Mouse (Mus musculus) stomach, embryonic 15.5 days (tissue): ENCODE data around the gene Adora2b. TPM values are rescaled to one million over a fixed set of nuclear protein-coding genes. Genes with fewer than 3 reads are reported as not detected.

ENCODE experiments used
- ATAC-seq: fragments of 200-750 bp; cut with Nextera tagmentation; 2 replicates; pipeline ENCODE4 v1.8.0; 2017; ENCODE audit warnings: low read depth, moderate number of reproducible peaks, moderate TSS enrichment; ENCODE audit not compliant: insufficient read depth, low FRiP score
- H3K27ac ChIP-seq: fragments of 300-500 bp; sonication (generic); 2 replicates; pipeline ENCODE4 v1.5.1; 2015; ENCODE audit warnings: mild to moderate bottlenecking, inconsistent platforms
- H3K27me3 ChIP-seq: fragments of 300-500 bp; sonication (generic); replicated peaks from 2 replicates; pipeline ENCODE4 v1.6.1; 2015; ENCODE audit warnings: inconsistent platforms
- H3K36me3 ChIP-seq: fragments of 300-500 bp; sonication (generic); 2 replicates; pipeline ENCODE4 v1.6.1; 2015; ENCODE audit warnings: inconsistent platforms
- H3K4me1 ChIP-seq: fragments of 300-500 bp; sonication (generic); 2 replicates; pipeline ENCODE4 v1.6.1; 2015; ENCODE audit warnings: inconsistent platforms
- H3K4me2 ChIP-seq: fragments of 300-500 bp; sonication (generic); 2 replicates; pipeline ENCODE4 v1.6.1; 2015; ENCODE audit warnings: mild to moderate bottlenecking, inconsistent platforms
- H3K4me3 ChIP-seq: fragments of 300-500 bp; sonication (generic); replicated peaks from 2 replicates; pipeline ENCODE4 v1.5.1; 2015; ENCODE audit warnings: inconsistent platforms
- H3K9ac ChIP-seq: fragments of 300-500 bp; sonication (generic); 2 replicates; pipeline ENCODE4 v1.6.1; 2015; ENCODE audit warnings: inconsistent platforms
- H3K9me3 ChIP-seq: fragments of 300-500 bp; sonication (generic); 2 replicates; pipeline ENCODE4 v1.6.1; 2016; ENCODE audit warnings: inconsistent platforms
- WGBS: fragments of 180-500 bp; shearing (Covaris S2); methylation state at CpG from one replicate; pipeline ENCODE4 v1.1.7; 2015; 5-methylcytosine and 5-hydroxymethylcytosine counted together
- polyA plus RNA-seq: library from polyadenylated mRNA; unstranded; fragments of >200 nt; fragmentation: Nextera tagmentation; extraction: Ambion mirVana; gene quantifications from 2 replicates; pipeline ENCODE4 v1.2.1, GENCODE M21; 2015

Adora2b gene
- polyA plus RNA-seq, 1 experiment from 2014 or later, result 7.1 TPM

DNA sequence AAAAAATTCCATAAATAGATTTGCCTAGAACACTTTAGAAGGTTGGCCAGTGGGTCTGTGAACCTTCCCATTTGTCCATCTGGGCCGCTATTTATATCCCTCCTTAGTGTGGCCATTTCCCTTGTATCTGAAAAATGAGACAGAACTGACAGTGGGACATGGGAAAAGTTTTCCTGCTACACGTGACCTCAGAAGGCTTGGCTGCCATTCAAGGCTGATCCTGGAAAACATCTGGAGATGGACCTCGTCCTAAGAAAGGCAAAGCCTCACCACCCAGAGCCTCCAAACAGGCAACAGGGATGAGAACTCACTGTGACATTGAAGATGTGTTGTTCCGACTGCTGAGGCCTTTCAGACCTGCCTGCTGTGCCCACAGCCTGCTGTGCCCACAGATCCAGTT, 24.0 kb upstream of the Adora2b start:
- H3K4me2 ChIP-seq, result no peak overlapping the region
- H3K4me1 ChIP-seq, result 0 out of 2 replicates have a peak, but pooled peaks cover 13% of the 10 kb centered on the region
- WGBS, result 50% methylated on average over 4 of the region's 4 CpGs
- ATAC-seq, result no peak
- H3K4me3 ChIP-seq, result no peak overlapping the region
- H3K9ac ChIP-seq, result no peak overlapping the region
- no peaks in the 10 kb centered on the region for H3K27me3 ChIP-seq
- no peak overlapping the region for H3K27ac ChIP-seq
- no peaks in the 10 kb centered on the region for H3K36me3 ChIP-seq
- no peaks in the 10 kb centered on the region for H3K9me3 ChIP-seq

DNA sequence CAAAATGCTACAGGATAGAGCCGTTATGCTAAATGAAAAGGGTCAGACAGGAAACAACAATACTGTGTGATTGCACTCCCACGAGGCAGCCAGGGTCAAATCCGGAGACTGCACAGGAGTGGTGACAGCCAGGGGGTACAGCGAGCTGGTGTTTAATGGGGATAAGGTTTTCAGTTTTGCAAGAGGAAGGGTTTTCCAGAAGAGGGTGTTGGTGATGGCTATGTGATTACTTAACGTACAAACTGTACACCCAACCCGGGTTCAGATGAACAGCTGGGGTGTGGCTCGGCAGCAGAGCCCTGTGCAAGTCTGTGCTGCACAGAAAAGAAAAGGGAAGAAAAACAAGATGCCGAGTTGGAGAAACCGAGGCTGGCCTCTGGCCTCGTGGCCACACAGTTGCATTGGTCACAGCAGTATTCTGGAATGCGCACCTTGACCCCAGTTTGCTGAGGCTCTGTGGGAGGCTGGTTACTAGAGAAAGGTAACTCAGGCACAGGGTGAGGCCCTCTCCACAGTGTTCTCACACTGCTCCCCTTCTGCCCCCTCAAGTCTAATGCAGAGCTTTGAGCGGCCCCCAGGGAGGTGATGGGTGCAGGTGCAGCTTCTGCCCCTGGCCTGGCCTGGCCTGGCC, 8.0 kb upstream of the Adora2b start:
- WGBS, result 66% methylated on average over 12 of the region's 12 CpGs
- no peaks in the 10 kb centered on the region for H3K4me1 ChIP-seq
- H3K9me3 ChIP-seq, result no peaks in the 10 kb centered on the region
- no peaks in the 10 kb centered on the region for H3K27me3 ChIP-seq
- no peaks in the 10 kb centered on the region for H3K36me3 ChIP-seq
- H3K4me3 ChIP-seq, result no peak overlapping the region
- H3K9ac ChIP-seq, result no peak overlapping the region
- no peak for ATAC-seq
- no peak overlapping the region for H3K4me2 ChIP-seq
- H3K27ac ChIP-seq, result no peak overlapping the region

DNA sequence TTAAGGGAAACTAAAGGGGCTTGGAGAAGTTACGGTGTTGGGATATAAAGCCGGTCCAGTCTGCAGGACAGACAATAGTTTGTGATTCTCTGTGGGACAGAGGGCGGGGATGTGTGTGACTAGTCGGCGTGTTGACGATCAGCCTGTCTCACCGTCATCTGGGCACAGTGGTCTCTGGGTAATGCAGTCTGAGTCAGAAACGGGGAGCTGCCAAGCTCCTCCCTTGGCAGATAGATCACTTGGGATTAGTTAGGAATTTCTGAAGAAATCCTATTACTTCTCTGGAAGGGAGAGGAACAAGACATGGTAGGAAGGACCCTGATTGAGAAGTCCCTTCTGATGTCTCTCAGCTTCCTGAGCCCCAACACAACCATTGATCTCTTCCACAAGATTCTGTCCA, 4.9 kb upstream of the Adora2b start:
- WGBS, result 74% methylated on average over 8 of the region's 8 CpGs
- no peak overlapping the region for H3K9ac ChIP-seq
- no peak for ATAC-seq
- no peaks in the 10 kb centered on the region for H3K27me3 ChIP-seq
- no peaks in the 10 kb centered on the region for H3K36me3 ChIP-seq
- no peaks in the 10 kb centered on the region for H3K9me3 ChIP-seq
- no peak overlapping the region for H3K4me3 ChIP-seq
- H3K4me1 ChIP-seq, result 0 out of 2 replicates have a peak, but pooled peaks cover 3% of the 10 kb centered on the region
- no peak overlapping the region for H3K27ac ChIP-seq
- no peak overlapping the region for H3K4me2 ChIP-seq

DNA sequence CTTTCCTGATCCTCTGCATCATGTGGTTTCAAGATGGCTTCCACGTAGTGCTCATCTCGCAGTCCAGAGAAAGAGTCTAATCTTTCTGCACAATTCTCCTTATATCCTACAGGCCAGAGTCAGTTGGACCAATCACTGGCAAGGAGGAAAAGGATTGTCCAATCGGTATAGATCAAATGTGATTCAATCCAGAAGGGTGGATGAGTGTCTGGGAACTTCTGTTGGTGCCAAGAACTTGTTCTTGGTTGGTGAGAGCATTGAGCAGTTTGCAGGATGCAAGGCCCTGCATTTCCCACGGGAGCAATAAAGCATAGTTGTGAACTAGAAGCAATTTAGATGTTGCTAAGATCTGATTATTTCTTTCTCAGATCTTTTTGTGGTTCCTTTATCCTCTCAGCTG, 4.3 kb upstream of the Adora2b start:
- Histone ChIP-seq H3K27ac (no peak overlapping the region), H3K4me3 (no peak overlapping the region), H3K4me1 (peaks cover 8% of the 10 kb centered on the region; the same call in 1 of the 2 replicates), H3K27me3 (peaks cover under 1% of the 10 kb centered on the region; the same call in 1 of the 2 replicates), H3K9ac (no peak overlapping the region), H3K9me3 (no peaks in the 10 kb centered on the region), H3K36me3 (no peaks in the 10 kb centered on the region), H3K4me2 (no peak overlapping the region)
- ATAC-seq, result no peak
- WGBS, result 89% methylated on average over 4 of the region's 4 CpGs

DNA sequence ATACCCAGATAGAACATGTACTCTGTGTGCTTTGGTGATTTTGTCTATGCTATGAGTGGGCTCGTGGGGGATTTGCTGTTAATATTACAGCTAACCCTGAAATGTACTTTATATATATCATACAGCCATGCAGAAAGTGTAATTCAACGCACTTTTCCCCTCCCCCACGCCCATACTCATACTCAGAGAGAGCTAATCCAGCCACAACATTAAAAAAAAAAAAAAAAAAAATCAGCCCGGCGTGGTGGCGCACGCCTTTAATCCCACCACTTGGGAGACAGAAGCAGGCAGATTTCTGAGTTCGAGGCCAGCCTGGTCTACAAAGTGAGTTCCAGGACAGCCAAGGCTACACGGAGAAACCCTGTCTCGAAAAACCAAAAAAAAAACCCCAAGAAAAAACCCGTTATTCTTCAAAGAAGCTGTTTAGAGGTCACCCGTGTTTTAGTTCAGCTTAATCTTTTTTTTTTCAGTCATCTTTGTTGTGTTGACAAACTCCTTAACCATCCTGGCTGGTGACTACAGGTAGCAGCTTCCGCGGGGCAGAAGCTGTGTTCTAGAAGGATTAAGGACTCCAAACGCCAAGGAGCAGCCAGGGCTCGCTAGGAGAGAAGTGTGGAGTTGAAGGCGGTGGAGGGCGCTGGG, 904 bp upstream of the Adora2b start:
- no peak overlapping the region for H3K9ac ChIP-seq
- no peaks in the 10 kb centered on the region for H3K9me3 ChIP-seq
- peak overlapping the region; percentile 55 for H3K4me3 ChIP-seq
- no peaks in the 10 kb centered on the region for H3K36me3 ChIP-seq
- no peak for ATAC-seq
- H3K4me2 ChIP-seq, result peak overlapping the region; percentile 98
- H3K4me1 ChIP-seq, result peaks cover 19% of the 10 kb centered on the region
- WGBS, result 35% methylated on average over 18 of the region's 18 CpGs
- peaks cover 15% of the 10 kb centered on the region for H3K27me3 ChIP-seq
- H3K27ac ChIP-seq, result no peak overlapping the region

DNA sequence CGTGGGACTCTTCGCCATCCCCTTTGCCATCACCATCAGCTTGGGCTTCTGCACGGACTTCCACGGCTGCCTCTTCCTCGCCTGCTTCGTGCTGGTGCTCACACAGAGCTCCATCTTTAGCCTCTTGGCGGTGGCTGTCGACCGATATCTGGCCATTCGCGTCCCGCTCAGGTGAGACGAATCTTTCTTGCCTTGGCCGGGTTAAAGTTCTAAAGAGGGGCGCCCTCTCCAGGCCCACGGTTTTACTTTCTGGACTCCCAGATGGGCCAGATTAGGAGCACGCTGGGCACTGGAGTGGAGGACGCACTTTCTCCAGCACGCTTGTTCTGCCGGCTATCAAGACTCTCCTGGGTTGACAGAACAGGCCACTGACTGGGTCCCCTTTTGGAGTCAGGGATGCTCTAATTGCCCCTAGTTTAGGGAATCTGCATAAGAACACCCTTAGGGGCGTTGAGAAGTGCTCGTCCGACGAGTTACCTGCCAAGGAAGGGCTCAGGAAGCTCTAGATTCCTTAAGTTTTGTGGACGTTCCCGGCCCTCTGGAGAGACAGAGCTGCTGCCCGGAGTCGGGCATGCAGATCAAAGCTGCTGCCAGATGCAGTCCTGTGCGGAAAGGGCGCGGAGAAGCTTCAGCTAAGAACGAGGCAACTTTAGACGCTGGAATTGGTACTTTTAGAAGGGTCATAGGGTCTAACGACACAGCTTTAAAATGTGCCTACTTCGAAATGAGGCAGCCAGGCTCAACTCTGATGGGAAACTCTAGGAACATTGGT, 668 bp downstream of the Adora2b start:
- peaks cover 15% of the 10 kb centered on the region for H3K27me3 ChIP-seq
- H3K4me3 ChIP-seq, result peak overlapping the region; percentile 55
- peaks cover 22% of the 10 kb centered on the region for H3K4me1 ChIP-seq
- peak overlapping the region; percentile 98 for H3K4me2 ChIP-seq
- H3K27ac ChIP-seq, result no peak overlapping the region
- no peak; the same call in 1 of the 2 replicates for ATAC-seq
- WGBS, result 4% methylated on average over 35 of the region's 35 CpGs
- H3K9ac ChIP-seq, result peak overlapping the region; percentile 30; the same call in 1 of the 2 replicates
- H3K9me3 ChIP-seq, result no peaks in the 10 kb centered on the region
- no peaks in the 10 kb centered on the region for H3K36me3 ChIP-seq

DNA sequence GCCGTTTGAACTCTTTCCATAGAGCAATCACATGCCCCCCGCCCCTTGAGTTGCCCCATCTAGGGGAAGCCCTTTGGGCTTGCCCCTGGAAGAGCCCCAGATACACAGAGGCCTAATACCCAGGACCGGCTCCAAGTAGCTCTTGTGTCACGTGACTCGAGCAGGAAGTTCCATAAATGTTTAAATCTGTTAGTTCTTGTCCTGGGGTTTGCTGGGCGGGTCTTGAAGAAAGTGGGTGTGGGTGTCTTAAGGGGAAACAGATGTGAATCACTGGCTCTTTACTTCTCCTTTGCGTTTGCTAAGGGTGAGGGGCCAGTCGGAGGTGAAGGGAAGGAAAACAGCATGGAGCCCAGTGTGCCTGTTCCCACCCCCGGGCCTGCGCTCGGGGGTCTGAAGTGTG, 2.3 kb downstream of the Adora2b start:
- H3K4me3 ChIP-seq, result no peak overlapping the region

DNA sequence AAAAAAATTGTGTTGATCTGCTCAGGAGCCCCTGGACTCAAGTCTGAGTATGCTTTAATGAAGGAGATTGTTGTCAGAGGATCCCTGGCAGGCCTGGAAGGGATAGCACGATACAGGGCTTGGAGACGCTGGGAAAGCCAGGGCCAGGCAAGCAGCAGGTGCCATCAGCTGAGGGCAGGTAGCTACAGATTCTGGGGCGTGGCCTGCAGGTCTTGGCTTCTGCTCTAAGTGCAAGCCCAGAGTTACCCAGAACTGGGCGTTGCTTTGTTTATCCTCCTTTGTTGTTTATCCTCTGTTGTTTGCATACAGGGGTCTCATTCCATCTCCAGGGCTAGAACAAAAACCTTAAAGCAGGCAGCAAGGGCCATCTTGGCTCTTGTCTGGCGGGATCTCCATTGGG, 4.6 kb downstream of the Adora2b start:
- Histone ChIP-seq H3K27me3 (peaks cover 15% of the 10 kb centered on the region), H3K36me3 (no peaks in the 10 kb centered on the region), H3K9me3 (no peaks in the 10 kb centered on the region), H3K4me1 (peaks cover 19% of the 10 kb centered on the region), H3K9ac (no peak overlapping the region), H3K4me2 (no peak overlapping the region), H3K4me3 (no peak overlapping the region), H3K27ac (no peak overlapping the region)
- ATAC-seq, result no peak
- whole genome bisulfite sequencing, result 57% methylated on average over 5 of the region's 5 CpGs

More for the DNA sequence above, 2.3 kb downstream of the Adora2b start:
- Histone ChIP-seq H3K27me3 (peaks cover 15% of the 10 kb centered on the region), H3K9ac (no peak overlapping the region), H3K4me1 (peaks cover 22% of the 10 kb centered on the region), H3K36me3 (no peaks in the 10 kb centered on the region), H3K9me3 (no peaks in the 10 kb centered on the region), H3K27ac (peak overlapping the region; percentile 37; the same call in 1 of the 2 replicates), H3K4me2 (peak overlapping the region; percentile 98)
- ATAC-seq, result no peak
- WGBS, result 42% methylated on average over 11 of the region's 11 CpGs

DNA sequence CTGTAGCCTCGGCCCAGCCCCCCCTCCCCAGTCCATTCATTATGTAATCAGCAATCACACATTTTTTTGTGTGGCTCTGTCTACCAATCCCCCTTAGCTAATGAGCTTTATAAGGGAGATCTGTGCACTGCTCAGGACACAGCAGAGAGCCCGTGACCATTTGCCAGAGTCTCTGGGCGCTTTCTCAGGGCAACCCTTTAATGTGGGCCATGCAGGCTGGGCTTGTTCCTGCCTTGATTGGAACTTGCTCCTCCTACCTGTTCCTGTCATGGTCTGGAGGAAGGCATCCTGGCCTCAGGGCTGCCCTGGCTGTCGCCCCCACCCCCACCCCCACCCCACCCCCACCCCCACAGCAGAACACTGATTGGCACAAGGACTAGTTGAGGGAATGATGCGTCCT, 10.4 kb downstream of the Adora2b start:
- Histone ChIP-seq H3K9me3 (no peaks in the 10 kb centered on the region), H3K4me1 (no peaks in the 10 kb centered on the region), H3K27me3 (no peaks in the 10 kb centered on the region), H3K4me3 (no peak overlapping the region), H3K4me2 (no peak overlapping the region), H3K9ac (no peak overlapping the region), H3K27ac (no peak overlapping the region), H3K36me3 (no peaks in the 10 kb centered on the region)
- no peak for ATAC-seq
- 61% methylated on average over 5 of the region's 5 CpGs for WGBS

DNA sequence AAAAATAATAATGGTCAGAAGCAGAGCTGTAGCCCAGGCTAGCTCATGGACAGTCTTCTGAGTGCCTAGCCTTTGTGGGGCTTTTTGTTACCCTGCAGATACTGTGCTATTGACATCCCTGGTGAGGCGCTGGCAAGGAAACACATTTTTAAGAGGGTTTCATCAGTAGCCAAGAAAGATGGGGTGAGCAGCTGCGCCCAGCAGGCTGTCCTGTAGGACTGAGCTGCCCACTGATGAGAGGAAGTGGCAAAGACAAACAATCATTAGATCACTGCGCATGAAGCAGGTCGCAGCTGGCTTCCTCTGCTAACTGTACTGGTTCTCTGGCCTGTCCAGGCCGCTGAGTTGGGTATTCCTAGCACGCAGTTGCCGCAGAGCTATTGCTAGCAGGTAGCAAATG, 14.8 kb downstream of the Adora2b start:
- H3K27ac ChIP-seq, result no peak overlapping the region
- no peak for ATAC-seq
- H3K9ac ChIP-seq, result no peak overlapping the region
- no peaks in the 10 kb centered on the region for H3K36me3 ChIP-seq
- peaks cover 3% of the 10 kb centered on the region; the same call in 1 of the 2 replicates for H3K4me1 ChIP-seq
- no peak overlapping the region for H3K4me3 ChIP-seq
- H3K9me3 ChIP-seq, result no peaks in the 10 kb centered on the region
- H3K4me2 ChIP-seq, result no peak overlapping the region
- 64% methylated on average over 7 of the region's 7 CpGs for WGBS
- H3K27me3 ChIP-seq, result no peaks in the 10 kb centered on the region

DNA sequence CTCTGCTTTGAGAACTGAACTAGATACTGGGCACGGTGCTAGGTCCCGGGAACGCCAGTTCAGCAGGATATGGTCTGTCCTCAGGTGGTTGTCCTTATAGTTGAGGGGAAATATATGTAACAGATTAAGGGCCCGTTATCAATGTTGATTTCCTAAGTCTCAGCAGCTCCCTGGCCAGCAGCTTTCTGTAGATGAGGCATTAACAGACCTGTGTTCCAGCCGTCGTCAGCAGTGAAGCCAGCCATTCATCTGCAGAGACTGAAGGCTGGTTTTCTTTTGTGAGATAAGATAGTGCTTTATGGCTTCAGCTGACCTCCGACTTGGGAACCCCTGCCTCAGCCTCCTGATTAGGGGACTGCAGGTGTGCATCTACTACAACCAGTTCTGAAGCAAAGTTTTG, 15.2 kb downstream of the Adora2b start:
- no peaks in the 10 kb centered on the region for H3K27me3 ChIP-seq
- H3K9me3 ChIP-seq, result no peaks in the 10 kb centered on the region
- peaks cover 3% of the 10 kb centered on the region; the same call in 1 of the 2 replicates for H3K4me1 ChIP-seq
- H3K27ac ChIP-seq, result no peak overlapping the region
- no peak for ATAC-seq
- H3K36me3 ChIP-seq, result no peaks in the 10 kb centered on the region
- H3K9ac ChIP-seq, result no peak overlapping the region
- no peak overlapping the region for H3K4me3 ChIP-seq
- H3K4me2 ChIP-seq, result no peak overlapping the region
- WGBS, result 43% methylated on average over 7 of the region's 7 CpGs

DNA sequence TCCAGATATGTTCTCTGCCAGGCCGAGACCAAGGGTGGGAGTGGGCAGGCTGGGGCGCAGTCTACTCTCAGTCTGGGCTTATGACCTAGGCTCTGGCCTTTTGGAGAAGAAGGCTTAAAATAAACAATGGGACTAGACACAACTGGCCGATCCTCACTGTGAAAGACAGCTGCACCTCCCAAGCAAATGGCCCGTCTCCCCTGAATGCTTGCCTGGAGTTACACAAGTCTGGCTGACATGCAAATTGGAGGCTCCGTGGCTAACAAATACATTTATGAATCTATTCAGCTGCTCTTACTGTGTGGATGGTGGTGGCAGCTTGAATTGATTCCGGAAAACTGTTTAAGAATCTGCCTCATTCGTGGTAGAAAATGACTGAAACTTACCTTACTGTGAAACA, 16.9 kb downstream of the Adora2b start:
- 73% methylated on average over 7 of the region's 7 CpGs for WGBS
- H3K27me3 ChIP-seq, result no peaks in the 10 kb centered on the region
- no peak for ATAC-seq

More for the DNA sequence above, 16.9 kb downstream of the Adora2b start:
- H3K4me3 ChIP-seq, result no peak overlapping the region
- H3K9ac ChIP-seq, result no peak overlapping the region
- no peaks in the 10 kb centered on the region for H3K36me3 ChIP-seq
- H3K4me1 ChIP-seq, result peaks cover 3% of the 10 kb centered on the region; the same call in 1 of the 2 replicates
- H3K9me3 ChIP-seq, result no peaks in the 10 kb centered on the region
- no peak overlapping the region for H3K4me2 ChIP-seq
- no peak overlapping the region for H3K27ac ChIP-seq
